Mouse (Mus musculus): ENCODE data around the gene Hist1h2bg. TPM values are rescaled to one million over a fixed set of nuclear protein-coding genes. Genes with fewer than 3 reads are reported as not detected.
"Not testable (repeated sequence)": the region's sequence is repeated elsewhere in the genome, so short reads cannot be mapped to it uniquely, and the experiment has no call there.

Gene Hist1h2bg
- polyA plus RNA-seq, 1 experiment from 2014 or later, result 9.1 TPM

GRCm38 (mm10) chr13:23573898-23574524 is 2.8 kb downstream of the Hist1h2bg start, which contains the start of the genes Hist1h2bf and Hist1h2ad:
Gene Hist1h2bf, minus strand, starts transcription at chr13:23574196.
Gene Hist1h2ad, plus strand, starts transcription at chr13:23574381.
- Histone ChIP-seq H3K9ac (replicated peaks; ENCODE audit: low read length) (peak within 1 kb of the TSS; percentile 80), H3K27ac (ENCODE audit: low read length) (peak within 1 kb of the TSS; percentile 97), H3K4me2 (replicated peaks; ENCODE audit: low read depth, low read length) (peak within 1 kb of the TSS; percentile 78), H3K4me3 (ENCODE audit: low read length) (peak within 1 kb of the TSS; percentile 57), H3K4me1 (ENCODE audit: insufficient read depth, low read length) (peaks cover 22% of the 10 kb centered on the region)
- H3K36me3 ChIP-seq (ENCODE audit: insufficient read depth, low read length); H3K27me3 ChIP-seq (ENCODE audit: insufficient read depth, low read length); H3K9me3 ChIP-seq (ENCODE audit: low read length): not testable (repeated sequence)
- peak; percentile 92 for ATAC-seq (ENCODE audit: low FRiP score, low TSS enrichment)
- under 1% methylated on average over 23 of the region's 42 CpGs for WGBS

- under 1% methylated on average over 5 of the region's 39 CpGs for WGBS
- H3K36me3 ChIP-seq (ENCODE audit: insufficient read depth, low read length); ATAC-seq (ENCODE audit: low FRiP score, low TSS enrichment); H3K9me3 ChIP-seq (ENCODE audit: low read length); H3K27me3 ChIP-seq (ENCODE audit: insufficient read depth, low read length): not testable (repeated sequence)
- 0 out of 2 replicates have a peak overlapping the region, but pooled peaks have one; percentile 53 for H3K9ac ChIP-seq (replicated peaks; ENCODE audit: low read length)
- peak overlapping the region; percentile 89 for H3K27ac ChIP-seq (ENCODE audit: low read length)
- H3K4me1 ChIP-seq (ENCODE audit: insufficient read depth, low read length), result peaks cover 20% of the 10 kb centered on the region
- H3K4me3 ChIP-seq (ENCODE audit: low read length), result peak overlapping the region; percentile 57
- H3K4me2 ChIP-seq (replicated peaks; ENCODE audit: low read depth, low read length), result peak overlapping the region; percentile 51
Observed at GRCm38 (mm10) chr13:23574546-23575170, 3.5 kb downstream of the Hist1h2bg start.

- Histone ChIP-seq H3K9me3 (ENCODE audit: low read length) (no peaks in the 10 kb centered on the region), H3K4me1 (ENCODE audit: insufficient read depth, low read length) (peaks cover 15% of the 10 kb centered on the region), H3K4me3 (ENCODE audit: low read length) (peak within 1 kb of the TSS; percentile 54), H3K9ac (replicated peaks; ENCODE audit: low read length) (peak within 1 kb of the TSS; percentile 79), H3K36me3 (ENCODE audit: insufficient read depth, low read length) (no peaks in the 10 kb centered on the region), H3K27ac (ENCODE audit: low read length) (peak within 1 kb of the TSS; percentile 89), H3K27me3 (ENCODE audit: insufficient read depth, low read length) (no peaks in the 10 kb centered on the region), H3K4me2 (replicated peaks; ENCODE audit: low read depth, low read length) (peak within 1 kb of the TSS; percentile 61)
- under 1% methylated on average over 17 of the region's 18 CpGs for WGBS
- peak; percentile 69 for ATAC-seq (ENCODE audit: low FRiP score, low TSS enrichment)
Observed at GRCm38 (mm10) chr13:23575271-23575851, 4.2 kb downstream of the Hist1h2bg start, which contains the start of gene Hist1h3d. Gene Hist1h3d, plus strand, starts transcription at chr13:23575763.

GRCm38 (mm10) chr13:23575864-23576313 is 4.7 kb downstream of the Hist1h2bg start:
- Histone ChIP-seq H3K27ac (ENCODE audit: low read length) (peak overlapping the region; percentile 89), H3K4me2 (replicated peaks; ENCODE audit: low read depth, low read length) (peak overlapping the region; percentile 61), H3K4me1 (ENCODE audit: insufficient read depth, low read length) (peaks cover 15% of the 10 kb centered on the region), H3K4me3 (ENCODE audit: low read length) (peak overlapping the region; percentile 54), H3K9ac (replicated peaks; ENCODE audit: low read length) (peak overlapping the region; percentile 79)
- H3K27me3 ChIP-seq (ENCODE audit: insufficient read depth, low read length); ATAC-seq (ENCODE audit: low FRiP score, low TSS enrichment); H3K36me3 ChIP-seq (ENCODE audit: insufficient read depth, low read length); H3K9me3 ChIP-seq (ENCODE audit: low read length): not testable (repeated sequence)
- under 1% methylated on average over 8 of the region's 40 CpGs for WGBS

GRCm38 (mm10) chr13:23576351-23576881 is 5.2 kb downstream of the Hist1h2bg start:
- Histone ChIP-seq H3K4me3 (ENCODE audit: low read length) (peak overlapping the region; percentile 54), H3K9ac (replicated peaks; ENCODE audit: low read length) (peak overlapping the region; percentile 79), H3K9me3 (ENCODE audit: low read length) (no peaks in the 10 kb centered on the region), H3K27me3 (ENCODE audit: insufficient read depth, low read length) (no peaks in the 10 kb centered on the region), H3K36me3 (ENCODE audit: insufficient read depth, low read length) (no peaks in the 10 kb centered on the region), H3K4me1 (ENCODE audit: insufficient read depth, low read length) (peaks cover 15% of the 10 kb centered on the region), H3K27ac (ENCODE audit: low read length) (peak overlapping the region; percentile 89), H3K4me2 (replicated peaks; ENCODE audit: low read depth, low read length) (peak overlapping the region; percentile 61)
- ATAC-seq (ENCODE audit: low FRiP score, low TSS enrichment), result no peak
- 7% methylated on average over 7 of the region's 7 CpGs for WGBS

- Histone ChIP-seq H3K27ac (ENCODE audit: low read length) (peak overlapping the region; percentile 89), H3K4me2 (replicated peaks; ENCODE audit: low read depth, low read length) (peak overlapping the region; percentile 61), H3K9me3 (ENCODE audit: low read length) (no peaks in the 10 kb centered on the region), H3K4me3 (ENCODE audit: low read length) (peak overlapping the region; percentile 54), H3K4me1 (ENCODE audit: insufficient read depth, low read length) (peaks cover 19% of the 10 kb centered on the region), H3K27me3 (ENCODE audit: insufficient read depth, low read length) (no peaks in the 10 kb centered on the region), H3K36me3 (ENCODE audit: insufficient read depth, low read length) (no peaks in the 10 kb centered on the region), H3K9ac (replicated peaks; ENCODE audit: low read length) (peak overlapping the region; percentile 79)
- 38% methylated on average over 6 of the region's 6 CpGs for WGBS
- ATAC-seq (ENCODE audit: low FRiP score, low TSS enrichment), result no peak
Observed at GRCm38 (mm10) chr13:23576906-23577639, 5.9 kb downstream of the Hist1h2bg start.

GRCm38 (mm10) chr13:23577835-23578234 is 6.6 kb downstream of the Hist1h2bg start:
- Histone ChIP-seq H3K27ac (ENCODE audit: low read length) (no peak overlapping the region), H3K4me1 (ENCODE audit: insufficient read depth, low read length) (peaks cover 22% of the 10 kb centered on the region), H3K4me3 (ENCODE audit: low read length) (no peak overlapping the region), H3K9me3 (ENCODE audit: low read length) (no peaks in the 10 kb centered on the region), H3K4me2 (replicated peaks; ENCODE audit: low read depth, low read length) (no peak overlapping the region), H3K9ac (replicated peaks; ENCODE audit: low read length) (no peak overlapping the region), H3K36me3 (ENCODE audit: insufficient read depth, low read length) (no peaks in the 10 kb centered on the region), H3K27me3 (ENCODE audit: insufficient read depth, low read length) (no peaks in the 10 kb centered on the region)
- WGBS, result 94% methylated on average over 1 of the region's 1 CpGs
- no peak for ATAC-seq (ENCODE audit: low FRiP score, low TSS enrichment)

GRCm38 (mm10) chr13:23581408-23582218 is 10.4 kb downstream of the Hist1h2bg start, which contains the start of gene Hist1h4d:
Gene Hist1h4d, plus strand, starts transcription at chr13:23581598.
- Histone ChIP-seq H3K4me2 (replicated peaks; ENCODE audit: low read depth, low read length) (peak within 1 kb of the TSS; percentile 71), H3K36me3 (ENCODE audit: insufficient read depth, low read length) (no peaks in the 10 kb centered on the region), H3K4me3 (ENCODE audit: low read length) (peak within 1 kb of the TSS; percentile 65), H3K27me3 (ENCODE audit: insufficient read depth, low read length) (no peaks in the 10 kb centered on the region), H3K9ac (replicated peaks; ENCODE audit: low read length) (peak within 1 kb of the TSS; percentile 79), H3K9me3 (ENCODE audit: low read length) (no peaks in the 10 kb centered on the region), H3K27ac (ENCODE audit: low read length) (peak within 1 kb of the TSS; percentile 92), H3K4me1 (ENCODE audit: insufficient read depth, low read length) (peaks cover 37% of the 10 kb centered on the region)
- peak; percentile 93 for ATAC-seq (ENCODE audit: low FRiP score, low TSS enrichment)
- WGBS, result 0% methylated on average over 43 of the region's 43 CpGs
